Mouse (Mus musculus) limb, embryonic 14.5 days (tissue): ENCODE data around the gene 1700056E22Rik. TPM values are rescaled to one million over a fixed set of nuclear protein-coding genes. Genes with fewer than 3 reads are reported as not detected.

Experiments used
- ATAC-seq: fragments of 200-750 bp; cut with Nextera tagmentation; 2 replicates; pipeline ENCODE4 v1.8.0; 2017; ENCODE audit warnings: low read depth, moderate number of reproducible peaks, moderate TSS enrichment; ENCODE audit not compliant: low FRiP score
- DNase-seq: peaks from one replicate; pipeline ENCODE4 v3.0.0-alpha.2; 2015; ENCODE audit warnings: low spot score
- H3K27ac ChIP-seq: fragments of 300-500 bp; sonication (generic); replicated peaks from 2 replicates; pipeline ENCODE4 v1.5.1; 2014; ENCODE audit warnings: low read depth, mild to moderate bottlenecking, low read length, moderate library complexity, mixed read lengths
- H3K27me3 ChIP-seq: fragments of 300-500 bp; sonication (generic); 2 replicates; pipeline ENCODE4 v1.6.1; 2014; ENCODE audit warnings: low read length, mixed read lengths; ENCODE audit not compliant: control insufficient read depth, insufficient read depth
- H3K36me3 ChIP-seq: fragments of 300-500 bp; sonication (generic); 2 replicates; pipeline ENCODE4 v1.6.1; 2014; ENCODE audit warnings: mild to moderate bottlenecking, low read length, moderate library complexity, mixed read lengths; ENCODE audit not compliant: control insufficient read depth, insufficient read depth
- H3K4me1 ChIP-seq: fragments of 300-500 bp; sonication (generic); 2 replicates; pipeline ENCODE4 v1.6.1; 2014; ENCODE audit warnings: antibody characterized with exemption, low read length, mixed read lengths; ENCODE audit not compliant: control insufficient read depth, insufficient read depth
- H3K4me2 ChIP-seq: fragments of 300-500 bp; sonication (generic); replicated peaks from 2 replicates; pipeline ENCODE4 v1.6.1; 2014; ENCODE audit warnings: low read depth, mild to moderate bottlenecking, low read length, moderate library complexity; ENCODE audit not compliant: severe bottlenecking
- H3K4me3 ChIP-seq: fragments of 300-500 bp; sonication (generic); replicated peaks from 2 replicates; pipeline ENCODE4 v1.5.1; 2014; ENCODE audit warnings: low read length
- H3K9ac ChIP-seq: fragments of 300-500 bp; sonication (generic); 2 replicates; pipeline ENCODE4 v1.6.1; 2014; ENCODE audit warnings: mild to moderate bottlenecking, low read depth, low read length, moderate library complexity; ENCODE audit not compliant: severe bottlenecking
- H3K9me3 ChIP-seq: fragments of 300-500 bp; sonication (generic); 2 replicates; pipeline ENCODE4 v1.6.1; 2016; ENCODE audit warnings: low read length; ENCODE audit not compliant: control insufficient read depth
- POLR2A ChIP-seq: fragments of 200-500 bp; IDR thresholded peaks from 2 replicates; pipeline ENCODE4 v1.8.0; 2012; ENCODE audit warnings: inconsistent platforms, mild to moderate bottlenecking, moderate library complexity, borderline replicate concordance; ENCODE audit not compliant: insufficient read depth, insufficient read length; ENCODE audit errors: extremely low read depth
- WGBS: fragments of 180-500 bp; shearing (Covaris S2); extraction: QIAGEN DNeasy Blood & Tissue Kit; methylation state at CpG from one replicate; pipeline ENCODE4 v1.1.7; 2014; 5-methylcytosine and 5-hydroxymethylcytosine counted together
- polyA plus RNA-seq, 2 experiments: library from polyadenylated mRNA; depleted of rRNA in 1 of 2; stranded (reverse) in 1 of 2; unstranded in 1 of 2; fragments of >200 nt; fragmentation: Nextera tagmentation in 1 of 2; extraction: Ambion mirVana in 1 of 2; gene quantifications; 2 replicates each; pipeline versions ENCODE4 v1.2.1 to v1.2.3; 2012 to 2014

The 1700056E22Rik gene
- polyA plus RNA-seq, 2 experiments, result 1.8 to 2.5 TPM

GRCm38 (mm10) chr1:184054176-184054575, 20.1 kb upstream of the 1700056E22Rik start:
- 97% methylated on average over 2 of the region's 2 CpGs for WGBS
- no peak for TF ChIP-seq POLR2A
- no peak overlapping the region for H3K4me3 ChIP-seq
- H3K36me3 ChIP-seq, result no peaks in the 10 kb centered on the region; the same call in 1 of the 2 replicates
- ATAC-seq (no peak), DNase-seq (no peak)
- H3K27ac ChIP-seq, result no peak overlapping the region
- H3K9me3 ChIP-seq, result no peaks in the 10 kb centered on the region
- peaks cover 4% of the 10 kb centered on the region for H3K4me1 ChIP-seq
- H3K4me2 ChIP-seq, result no peak overlapping the region
- H3K9ac ChIP-seq, result no peak overlapping the region
- no peaks in the 10 kb centered on the region for H3K27me3 ChIP-seq

- H3K4me1 ChIP-seq, result peaks cover 4% of the 10 kb centered on the region
- WGBS, result 91% methylated on average over 4 of the region's 4 CpGs
- no peak overlapping the region for H3K4me3 ChIP-seq
- no peak overlapping the region for H3K9ac ChIP-seq
- H3K9me3 ChIP-seq, result no peaks in the 10 kb centered on the region
- no peaks in the 10 kb centered on the region for H3K27me3 ChIP-seq
- no peak for ATAC-seq
- DNase-seq, result no peak
- H3K4me2 ChIP-seq, result no peak overlapping the region
- no peak overlapping the region for H3K27ac ChIP-seq
- no peak for TF ChIP-seq POLR2A
- H3K36me3 ChIP-seq, result no peaks in the 10 kb centered on the region
Observed at GRCm38 (mm10) chr1:184053711-184054110, 19.6 kb upstream of the 1700056E22Rik start.

GRCm38 (mm10) chr1:184053141-184053540, 19.0 kb upstream of the 1700056E22Rik start:
- Histone ChIP-seq H3K27ac (no peak overlapping the region), H3K4me3 (no peak overlapping the region), H3K4me1 (peaks cover 4% of the 10 kb centered on the region), H3K36me3 (no peaks in the 10 kb centered on the region), H3K9me3 (no peaks in the 10 kb centered on the region), H3K27me3 (no peaks in the 10 kb centered on the region), H3K9ac (no peak overlapping the region), H3K4me2 (no peak overlapping the region)
- ATAC-seq (no peak), DNase-seq (no peak)
- no peak for TF ChIP-seq POLR2A
- WGBS, result 75% methylated on average over 4 of the region's 4 CpGs

GRCm38 (mm10) chr1:184052331-184052730, 18.2 kb upstream of the 1700056E22Rik start:
- no peak overlapping the region for H3K4me2 ChIP-seq
- H3K27me3 ChIP-seq, result no peaks in the 10 kb centered on the region
- H3K36me3 ChIP-seq, result no peaks in the 10 kb centered on the region
- no peak overlapping the region for H3K9ac ChIP-seq
- no peaks in the 10 kb centered on the region for H3K9me3 ChIP-seq
- DNase-seq, result no peak
- WGBS, result 60% methylated on average over 4 of the region's 4 CpGs
- peaks cover 4% of the 10 kb centered on the region for H3K4me1 ChIP-seq
- no peak for ATAC-seq
- no peak overlapping the region for H3K27ac ChIP-seq
- no peak for TF ChIP-seq POLR2A
- no peak overlapping the region for H3K4me3 ChIP-seq

GRCm38 (mm10) chr1:184051824-184052223, 17.7 kb upstream of the 1700056E22Rik start:
- Histone ChIP-seq H3K4me1 (peaks cover 5% of the 10 kb centered on the region), H3K4me2 (no peak overlapping the region), H3K4me3 (no peak overlapping the region), H3K9ac (no peak overlapping the region), H3K27me3 (no peaks in the 10 kb centered on the region), H3K36me3 (no peaks in the 10 kb centered on the region), H3K27ac (no peak overlapping the region), H3K9me3 (no peaks in the 10 kb centered on the region)
- ATAC-seq, result no peak
- WGBS, result 22% methylated on average over 6 of the region's 6 CpGs
- DNase-seq, result no peak
- no peak for TF ChIP-seq POLR2A

GRCm38 (mm10) chr1:184051286-184051685, 17.2 kb upstream of the 1700056E22Rik start:
- H3K27ac ChIP-seq, result no peak overlapping the region
- H3K4me3 ChIP-seq, result no peak overlapping the region
- WGBS, result 44% methylated on average over 1 of the region's 1 CpGs
- no peak for TF ChIP-seq POLR2A
- no peaks in the 10 kb centered on the region for H3K9me3 ChIP-seq
- no peak overlapping the region for H3K4me2 ChIP-seq
- H3K36me3 ChIP-seq, result no peaks in the 10 kb centered on the region
- no peak for ATAC-seq
- H3K9ac ChIP-seq, result no peak overlapping the region
- no peaks in the 10 kb centered on the region for H3K27me3 ChIP-seq
- peaks cover 10% of the 10 kb centered on the region for H3K4me1 ChIP-seq
- no peak for DNase-seq
